Mouse (Mus musculus) thymus, adult 2 months (tissue): ENCODE data around the gene Farsb. TPM values are rescaled to one million over a fixed set of nuclear protein-coding genes. Genes with fewer than 3 reads are reported as not detected.

Experiments used
- DNase-seq: peaks from one replicate; pipeline ENCODE4 v3.0.0; 2021
- H3K27ac ChIP-seq: fragments of 200-500 bp; 2 replicates; pipeline ENCODE4 v1.5.1; 2012; ENCODE audit warnings: low read length, control low read depth; ENCODE audit not compliant: control insufficient read depth, insufficient read depth
- H3K27me3 ChIP-seq: fragments of 200-500 bp; 2 replicates; pipeline ENCODE4 v1.6.1; 2012; ENCODE audit warnings: mild to moderate bottlenecking, low read length, moderate library complexity, mixed read lengths; ENCODE audit not compliant: control insufficient read depth, insufficient read depth
- H3K36me3 ChIP-seq: fragments of 200-500 bp; 2 replicates; pipeline ENCODE4 v1.6.1; 2012; ENCODE audit warnings: mild to moderate bottlenecking, low read length, moderate library complexity; ENCODE audit not compliant: control insufficient read depth, insufficient read depth
- H3K4me1 ChIP-seq: fragments of 200-500 bp; replicated peaks from 2 replicates; pipeline ENCODE4 v1.6.1; 2012; ENCODE audit warnings: low read length; ENCODE audit not compliant: control insufficient read depth, insufficient read depth
- H3K4me3 ChIP-seq: fragments of 200-500 bp; 2 replicates; pipeline ENCODE4 v1.5.1; 2012; ENCODE audit warnings: mild to moderate bottlenecking, low read length, control low read depth, moderate library complexity; ENCODE audit not compliant: control insufficient read depth, insufficient read depth
- CTCF ChIP-seq: fragments of 200-500 bp; IDR thresholded peaks from 2 replicates; pipeline ENCODE4 v1.5.1; 2012; ENCODE audit warnings: mild to moderate bottlenecking, control low read depth, low read length, moderate library complexity, borderline replicate concordance; ENCODE audit not compliant: control insufficient read depth, poor library complexity, insufficient read depth; ENCODE audit errors: extremely low read depth
- POLR2A ChIP-seq: fragments of 200-500 bp; IDR thresholded peaks from 2 replicates; pipeline ENCODE4 v1.6.1; 2012; ENCODE audit warnings: mild to moderate bottlenecking, low read length, control low read depth, moderate library complexity; ENCODE audit not compliant: control insufficient read depth, poor library complexity, insufficient read depth; ENCODE audit errors: extremely low read depth
- WGBS: fragments of 180-500 bp; shearing (Covaris S2); methylation state at CpG from one replicate; pipeline ENCODE4 v1.1.7; 2018; 5-methylcytosine and 5-hydroxymethylcytosine counted together
- polyA plus RNA-seq: library from polyadenylated mRNA; depleted of rRNA; stranded (reverse); fragments of >200 nt; gene quantifications from 2 replicates; pipeline ENCODE4 v1.2.3, GENCODE M21; 2012

The Farsb gene
- polyA plus RNA-seq, 1 experiment = 21.9 TPM

GRCm38 (mm10) chr1:78435967-78436366 is 52.7 kb downstream of the Farsb start:
- H3K4me3 ChIP-seq = no peak overlapping the region
- H3K36me3 ChIP-seq = peaks cover 4% of the 10 kb centered on the region; the same call in 1 of the 2 replicates
- no peaks in the 10 kb centered on the region for H3K4me1 ChIP-seq
- H3K27ac ChIP-seq = no peak overlapping the region
- H3K27me3 ChIP-seq = no peaks in the 10 kb centered on the region
- no peak for TF ChIP-seq POLR2A
- no peak for TF ChIP-seq CTCF
- DNase-seq = no peak
- WGBS = 91% methylated on average over 2 of the region's 2 CpGs

GRCm38 (mm10) chr1:78433472-78433871 is 55.2 kb downstream of the Farsb start:
- H3K36me3 ChIP-seq = peaks cover 4% of the 10 kb centered on the region; the same call in 1 of the 2 replicates
- 96% methylated on average over 9 of the region's 9 CpGs for WGBS
- TF ChIP-seq POLR2A = no peak
- no peak for TF ChIP-seq CTCF

GRCm38 (mm10) chr1:78428851-78429250 is 59.8 kb downstream of the Farsb start:
- Histone ChIP-seq H3K27me3 (no peaks in the 10 kb centered on the region), H3K4me3 (no peak overlapping the region), H3K4me1 (no peaks in the 10 kb centered on the region), H3K27ac (no peak overlapping the region), H3K36me3 (peaks cover 16% of the 10 kb centered on the region; the same call in 1 of the 2 replicates)
- no peak for DNase-seq
- no peak for TF ChIP-seq POLR2A
- TF ChIP-seq CTCF = no peak
- WGBS = 97% methylated on average over 11 of the region's 11 CpGs

More at GRCm38 (mm10) chr1:78433472-78433871, 55.2 kb downstream of the Farsb start:
- Histone ChIP-seq H3K27me3 (no peaks in the 10 kb centered on the region), H3K4me3 (no peak overlapping the region), H3K4me1 (no peaks in the 10 kb centered on the region), H3K27ac (no peak overlapping the region)
- no peak for DNase-seq

GRCm38 (mm10) chr1:78426841-78427240 is 61.9 kb downstream of the Farsb start:
- Histone ChIP-seq H3K36me3 (peaks cover 12% of the 10 kb centered on the region; the same call in 1 of the 2 replicates), H3K4me3 (no peak overlapping the region), H3K27ac (no peak overlapping the region), H3K27me3 (no peaks in the 10 kb centered on the region), H3K4me1 (peaks cover 3% of the 10 kb centered on the region)
- DNase-seq = no peak
- TF ChIP-seq CTCF = no peak
- no peak for TF ChIP-seq POLR2A
- 91% methylated on average over 3 of the region's 3 CpGs for WGBS

- 97% methylated on average over 7 of the region's 7 CpGs for WGBS
- no peak for DNase-seq
- no peak overlapping the region for H3K27ac ChIP-seq
- H3K4me3 ChIP-seq = no peak overlapping the region
- H3K4me1 ChIP-seq = peaks cover 3% of the 10 kb centered on the region
- H3K36me3 ChIP-seq = peaks cover 12% of the 10 kb centered on the region; the same call in 1 of the 2 replicates
- TF ChIP-seq CTCF (no peak), POLR2A (no peak)
- H3K27me3 ChIP-seq = no peaks in the 10 kb centered on the region
These were observed 62.6 kb downstream of the Farsb start for GRCm38 (mm10) chr1:78425793-78426700.

- Histone ChIP-seq H3K27ac (no peak overlapping the region), H3K36me3 (peaks cover 12% of the 10 kb centered on the region; the same call in 1 of the 2 replicates), H3K4me1 (peaks cover 3% of the 10 kb centered on the region), H3K4me3 (no peak overlapping the region), H3K27me3 (no peaks in the 10 kb centered on the region)
- no peak for DNase-seq
- no peak for TF ChIP-seq CTCF
- TF ChIP-seq POLR2A = no peak
- 95% methylated on average over 7 of the region's 7 CpGs for whole genome bisulfite sequencing
These were observed 63.4 kb downstream of the Farsb start for GRCm38 (mm10) chr1:78425309-78425708.
